Mouse (Mus musculus) left cerebral cortex, adult 6 months (tissue): ENCODE results near the gene Dlg4. TPM values are rescaled to one million over a fixed set of nuclear protein-coding genes. Genes with fewer than 3 reads are reported as not detected.

Experiments used
- long read RNA-seq, 2 experiments: library from polyadenylated mRNA; unstranded; transcript quantifications; one replicate each; pipeline ENCODE4 v2.0.0; 2019 to 2020
- polyA plus RNA-seq: library from polyadenylated mRNA; unstranded; fragments of <200 nt; fragmentation: Nextera tagmentation; gene quantifications from 2 replicates; pipeline ENCODE4 v1.2.3, GENCODE M21; 2021

The Dlg4 gene
- polyA plus RNA-seq: 50.8 and 69.9 TPM in 2 replicates
- long read RNA-seq, experiment 1, partial matches to known transcripts: 40 of 58 reads
- long read RNA-seq, experiment 1, other reads (novel, unspliced or antisense): 13 of 58 reads
- long read RNA-seq, experiment 2, partial matches to known transcripts: 5 of 9 reads
- long read RNA-seq, experiment 2, other reads (novel, unspliced or antisense): 3 of 9 reads

DNA sequence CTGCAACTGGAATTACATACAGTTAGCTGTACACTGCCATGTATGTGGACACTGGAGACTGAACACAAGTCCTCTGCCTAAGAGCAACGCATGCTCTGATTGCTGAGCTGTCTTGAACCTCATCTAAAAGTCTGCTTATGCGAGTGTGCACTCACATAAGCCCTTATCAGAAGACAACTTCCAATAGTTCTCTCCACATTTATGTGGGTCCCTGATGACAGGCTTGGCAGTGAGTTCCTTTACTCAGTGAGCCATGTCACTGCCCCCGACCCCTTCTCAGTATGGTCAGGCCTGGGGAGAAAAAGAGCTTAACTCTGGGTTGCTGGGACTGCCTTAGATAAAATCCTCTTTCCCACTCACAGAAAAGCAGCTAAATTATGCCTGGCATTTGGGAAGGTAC is at the start of gene Dlg4:
Gene Dlg4 (plus strand): TSS at position 274 of the 400 bp plus-strand sequence.

DNA sequence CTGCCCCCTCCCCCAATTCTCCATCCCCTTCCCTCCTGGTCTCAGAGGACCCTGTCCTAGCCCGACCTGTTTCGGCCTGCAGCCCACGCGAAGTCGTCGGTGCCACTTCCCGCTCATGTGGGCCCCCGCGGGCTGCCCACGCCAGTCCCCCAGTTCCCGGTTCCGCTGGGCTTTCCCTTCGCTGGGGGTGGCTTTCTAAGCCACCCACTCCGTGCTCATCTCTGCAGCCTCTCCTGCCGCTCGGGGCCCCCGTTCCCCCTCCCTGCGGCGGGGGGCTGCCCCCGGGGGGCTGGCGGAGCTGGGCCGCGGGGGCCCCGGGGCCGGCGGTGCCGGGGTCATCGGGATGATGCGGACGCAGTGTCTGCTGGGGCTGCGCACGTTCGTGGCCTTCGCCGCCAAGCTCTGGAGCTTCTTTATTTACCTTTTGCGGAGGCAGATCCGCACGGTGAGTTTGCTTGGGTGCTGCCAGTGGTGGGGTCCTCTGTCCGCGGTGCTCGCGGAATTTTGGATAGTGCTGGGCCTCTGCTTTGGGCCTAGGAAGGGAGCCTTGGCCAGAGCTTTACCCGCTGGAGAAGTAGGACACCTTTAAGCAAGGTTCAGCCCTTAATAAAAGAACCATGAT is 35.5 kb upstream of the Dlg4 start, which contains the start of gene Ctdnep1:
Gene Ctdnep1 (plus strand): TSS at position 16 of the 622 bp plus-strand sequence.

DNA sequence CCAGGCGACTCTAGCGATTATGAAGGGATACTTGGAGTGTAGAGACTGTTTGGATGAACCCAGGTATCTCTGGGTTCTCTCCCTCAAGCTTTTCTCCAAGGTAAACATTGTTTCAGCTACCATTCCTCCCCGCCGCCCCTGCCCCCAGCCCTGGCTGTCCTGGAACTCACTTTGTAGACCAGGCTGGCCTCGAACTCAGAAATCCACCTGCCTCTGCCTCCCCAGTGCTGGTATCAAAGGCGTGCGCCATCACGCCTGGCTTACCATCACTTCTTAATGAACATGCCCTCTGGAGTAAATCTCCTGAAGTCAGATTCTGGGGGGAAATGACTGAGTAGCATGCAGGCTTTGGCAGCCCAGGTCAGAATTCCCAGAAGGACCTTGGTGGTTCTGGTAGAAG is 34.5 kb upstream of the Dlg4 start, which contains the start of gene Elp5:
Gene Elp5 (minus strand): TSS at position 293 of the 400 bp plus-strand sequence.

DNA sequence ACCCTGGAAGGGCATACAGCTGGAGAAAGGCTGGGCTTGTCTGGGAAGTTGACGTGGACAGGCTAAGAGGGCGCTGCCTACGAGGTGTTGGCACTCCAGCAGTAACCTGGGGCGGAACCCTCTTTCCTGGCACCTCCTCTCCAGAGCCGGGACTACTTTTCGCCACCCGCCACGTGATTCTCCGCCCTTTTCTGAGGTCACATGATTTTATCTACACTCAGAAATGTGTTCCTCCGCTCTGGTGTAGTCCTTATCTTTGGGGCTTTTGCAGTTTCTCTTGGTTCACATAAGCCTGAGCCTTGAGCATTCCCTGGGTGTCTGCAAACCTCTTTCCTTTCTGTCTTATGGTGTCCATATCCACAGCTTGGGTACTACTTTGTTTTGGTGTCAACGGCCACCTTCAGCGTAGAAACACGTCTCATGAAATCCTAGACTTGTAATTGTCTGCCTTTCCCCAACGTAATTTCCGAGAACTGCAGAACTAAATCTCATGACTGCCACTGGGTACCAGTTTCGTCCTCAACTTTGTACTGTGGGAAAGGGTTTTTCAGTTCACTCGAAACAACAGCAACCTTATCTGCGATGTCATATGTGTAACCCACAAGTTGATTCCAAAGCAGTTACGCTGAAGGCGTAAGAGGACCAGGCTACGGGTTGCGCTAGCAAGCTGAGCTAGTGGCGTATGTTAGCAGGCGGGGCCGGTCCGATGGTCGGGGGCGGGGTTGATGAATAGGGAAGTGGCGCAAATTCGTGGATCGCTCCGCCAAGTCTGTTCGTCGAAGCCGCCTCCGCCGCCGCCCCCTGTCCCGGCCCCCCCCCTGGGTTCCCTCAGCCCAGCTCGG is 25.7 kb upstream of the Dlg4 start, which contains the start of gene Gabarap:
Gene Gabarap (plus strand): TSS at position 294 of the 842 bp plus-strand sequence.

DNA sequence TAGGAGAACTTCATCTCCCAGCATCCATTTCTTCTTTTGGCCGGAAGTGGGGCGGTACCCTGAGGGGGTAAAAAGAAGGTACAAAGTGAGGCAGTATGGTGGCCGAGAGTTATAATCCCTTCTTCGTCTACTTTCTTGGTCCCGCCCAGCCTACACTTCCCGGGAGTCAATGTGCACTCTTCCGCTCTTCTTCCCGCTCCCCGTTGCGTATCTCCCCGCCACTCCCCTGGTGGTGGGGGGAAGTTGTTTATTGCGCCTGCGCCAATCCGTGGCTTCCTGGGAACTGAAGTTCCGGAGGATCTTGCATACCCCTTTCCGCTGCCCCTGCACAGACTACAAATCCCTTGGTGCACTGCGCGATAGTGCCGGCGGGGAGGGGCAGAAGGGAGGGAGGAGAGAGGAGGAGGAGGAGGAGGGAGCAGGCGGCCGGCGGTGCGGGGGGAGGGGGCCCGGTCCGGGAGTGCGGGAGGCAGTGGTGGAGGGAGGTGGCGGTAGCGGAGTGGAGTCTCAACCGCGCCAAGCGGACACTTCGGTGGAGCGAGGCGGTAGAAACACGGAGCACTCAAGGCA is 21.3 kb upstream of the Dlg4 start, which contains the start of gene Phf23:
Gene Phf23 (plus strand): TSS at position 387 of the 570 bp plus-strand sequence.

DNA sequence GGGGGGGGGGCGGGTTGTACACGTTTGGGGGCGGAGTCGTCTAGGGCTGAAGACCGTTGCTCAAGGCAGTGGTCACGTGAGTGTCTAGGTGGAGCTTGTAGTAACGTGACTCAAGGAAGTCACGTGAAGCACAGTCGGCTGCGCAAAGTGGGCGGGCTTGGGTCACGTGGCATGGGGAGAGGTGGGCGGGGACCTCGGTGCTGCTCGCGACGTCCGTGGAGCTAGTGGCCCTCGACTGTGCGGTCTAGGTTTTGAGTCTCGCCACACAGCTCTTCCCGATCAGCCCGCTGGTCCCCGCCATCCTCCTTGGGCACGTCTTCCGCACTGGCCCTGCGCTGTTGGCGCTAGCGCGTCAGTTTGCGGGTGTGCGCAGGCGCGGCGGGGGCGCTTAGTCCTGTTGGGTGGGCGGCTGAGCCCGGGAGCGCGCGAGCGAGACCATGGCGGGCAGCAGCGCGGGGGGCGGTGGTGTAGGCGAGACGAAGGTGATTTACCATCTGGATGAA is 16.3 kb upstream of the Dlg4 start, which contains the start of gene Dvl2:
Gene Dvl2 (plus strand): TSS at position 200 of the 503 bp plus-strand sequence.

DNA sequence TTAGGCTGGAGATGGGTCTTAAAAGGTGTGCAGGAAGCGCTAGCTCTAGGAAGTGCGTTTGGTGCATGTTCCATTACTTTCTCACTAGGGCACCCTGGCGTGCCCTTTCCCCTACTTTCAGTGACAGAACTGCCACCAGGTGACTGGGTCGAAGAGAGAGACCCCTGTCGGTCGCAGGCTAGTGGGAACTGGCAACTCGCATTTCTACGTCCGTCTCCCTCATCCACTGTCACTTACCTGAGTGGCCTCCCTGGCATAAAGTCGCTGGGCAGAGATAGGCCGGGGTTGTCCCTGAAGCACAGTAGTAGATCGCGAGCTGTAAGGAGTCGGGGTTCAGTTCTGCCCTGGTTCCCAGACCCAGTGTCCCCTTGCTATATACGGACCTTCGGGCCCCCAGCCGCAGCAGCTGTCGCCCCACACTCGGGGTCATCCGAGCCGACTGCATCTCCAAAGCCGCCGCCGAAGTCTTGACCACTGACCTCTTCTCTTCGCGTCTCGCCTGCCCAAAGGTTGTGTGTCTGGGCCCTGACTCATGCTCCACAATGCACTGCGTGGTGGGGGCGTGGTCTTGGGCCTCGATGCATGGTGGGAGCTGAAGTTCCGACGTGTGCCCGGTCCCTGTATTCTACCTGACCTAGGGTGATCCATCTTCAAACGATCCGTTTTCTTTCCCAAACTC is 1.7 kb upstream of the Dlg4 start, which contains the start of gene Acadvl:
Gene Acadvl (minus strand): TSS at position 532 of the 679 bp plus-strand sequence.

DNA sequence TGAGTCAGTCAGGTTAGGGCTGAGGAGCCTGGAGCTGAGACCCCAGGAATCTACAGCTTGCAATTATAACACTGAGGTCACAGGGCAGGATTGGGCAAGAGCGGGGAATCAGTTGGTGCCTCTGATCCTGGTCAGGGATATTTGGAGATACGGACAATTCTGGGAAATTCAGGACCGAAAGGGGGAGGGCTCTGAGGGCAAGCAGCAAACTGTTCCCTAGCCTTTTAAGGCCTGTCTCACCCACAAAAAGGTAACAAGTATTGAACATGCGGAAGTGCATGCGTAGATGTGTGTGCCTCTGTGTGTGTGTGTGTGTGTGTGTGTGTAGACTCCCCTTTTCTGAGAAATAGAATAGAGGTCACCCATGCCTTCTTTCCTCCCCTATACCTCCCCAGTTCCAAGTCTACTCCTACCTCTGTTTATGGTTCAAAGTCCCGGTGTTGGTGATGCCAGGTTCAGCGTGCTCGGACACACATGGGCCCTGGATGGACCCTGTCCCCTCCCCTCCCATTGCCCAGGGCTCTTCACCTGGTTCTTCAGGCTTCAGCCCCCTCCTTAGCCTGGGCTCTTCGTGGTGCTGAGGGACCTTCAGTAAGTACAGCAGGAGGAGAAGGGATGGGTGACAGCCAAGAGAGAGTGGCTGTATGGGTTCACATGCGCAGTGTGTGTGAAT is 37.3 kb downstream of the Dlg4 start, which contains the start of gene Asgr1:
Gene Asgr1 (plus strand): TSS at position 188 of the 673 bp plus-strand sequence.

DNA sequence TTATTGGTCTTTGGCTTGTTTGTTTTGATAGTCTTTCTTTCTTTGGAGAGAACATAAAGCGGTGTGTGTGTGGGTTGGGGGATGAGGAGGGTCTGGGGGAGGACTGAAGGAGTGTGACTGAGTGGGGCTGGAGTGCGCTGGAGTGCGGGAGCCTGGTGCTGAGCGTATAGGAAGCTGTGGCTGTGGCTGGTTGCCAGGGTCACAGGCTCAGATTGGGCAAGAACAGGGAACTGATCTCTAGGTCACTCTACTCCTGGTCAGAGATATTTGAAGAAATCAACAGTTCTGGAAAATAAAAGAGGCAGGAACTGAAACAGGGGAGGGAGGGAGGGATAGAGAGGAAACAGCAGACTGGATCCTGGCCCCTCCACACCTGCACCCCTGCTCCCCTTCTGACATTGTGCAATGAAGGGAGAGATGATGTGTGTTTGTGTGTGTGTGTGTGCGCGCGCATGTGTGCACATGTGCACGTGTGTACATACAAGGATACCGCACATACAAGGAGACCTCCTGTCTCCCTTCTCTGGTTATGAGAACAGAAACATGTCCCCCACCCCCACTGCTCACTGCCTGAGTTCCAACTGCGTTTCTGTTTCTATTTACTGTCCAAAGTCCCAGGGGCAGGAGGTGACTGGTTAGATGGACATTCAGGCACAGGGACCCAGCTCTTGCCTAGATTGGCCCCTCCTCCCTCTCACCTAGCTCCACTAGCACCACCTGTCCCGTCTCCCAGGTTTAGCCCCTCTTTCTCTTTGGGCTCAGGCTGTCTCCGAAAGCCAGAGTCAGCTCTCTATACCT is 75.4 kb downstream of the Dlg4 start, which contains the start of gene Asgr2:
Gene Asgr2 (plus strand): TSS at position 659 of the 798 bp plus-strand sequence.

Other genes starting within 250 kb of the Dlg4 start
- 0.17 and 0.19 TPM in 2 replicates for gene Chrnb1, start 221.0 kb upstream of the Dlg4 start, polyA plus RNA-seq
- gene Fgf11, start 215.1 kb upstream of the Dlg4 start, polyA plus RNA-seq: 2.3 and 2.7 TPM in 2 replicates
- gene Tmem102, start 211.3 kb upstream of the Dlg4 start, polyA plus RNA-seq: 0.39 and 0.40 TPM in 2 replicates
- not detected in 2 replicates for gene Gm39566, start 201.6 kb upstream of the Dlg4 start, polyA plus RNA-seq
- not detected in 2 replicates for gene Spem2, start 198.5 kb upstream of the Dlg4 start, polyA plus RNA-seq
- gene Spem1, start 194.8 kb upstream of the Dlg4 start, polyA plus RNA-seq: not detected in 2 replicates
- gene Nlgn2, start 179.2 kb upstream of the Dlg4 start, polyA plus RNA-seq: 12.4 and 16.8 TPM in 2 replicates
- 510 and 573 TPM in 2 replicates for gene Tmem256, start 178.4 kb upstream of the Dlg4 start, polyA plus RNA-seq
- 4.0 and 11.7 TPM in 2 replicates for gene Plscr3, start 170.6 kb upstream of the Dlg4 start, polyA plus RNA-seq
- 0.08 TPM in 1 of 2 replicates, not detected in the other for gene Tnk1, start 158.2 kb upstream of the Dlg4 start, polyA plus RNA-seq
- gene Tmem95, start 138.9 kb upstream of the Dlg4 start, polyA plus RNA-seq: not detected in 2 replicates
- gene Kctd11, start 135.5 kb upstream of the Dlg4 start, polyA plus RNA-seq: 0.42 and 0.43 TPM in 2 replicates
- not detected in 2 replicates for gene Acap1, start 121.4 kb upstream of the Dlg4 start, polyA plus RNA-seq
- gene 2810408A11Rik, start 116.0 kb upstream of the Dlg4 start, polyA plus RNA-seq: 0.20 and 0.37 TPM in 2 replicates
- gene Neurl4, start 115.9 kb upstream of the Dlg4 start, polyA plus RNA-seq: 8.7 and 12.8 TPM in 2 replicates
- gene Gps2, start 103.1 kb upstream of the Dlg4 start, polyA plus RNA-seq: 19.7 and 23.9 TPM in 2 replicates
- 765 and 797 TPM in 2 replicates for gene Eif5a, start 95.0 kb upstream of the Dlg4 start, polyA plus RNA-seq
- gene Ybx2, start 81.1 kb upstream of the Dlg4 start, polyA plus RNA-seq: 0.92 TPM in 1 of 2 replicates, not detected in the other
- 0.61 and 0.64 TPM in 2 replicates for gene Slc2a4, start 68.8 kb upstream of the Dlg4 start, polyA plus RNA-seq
- gene Cldn7, start 52.2 kb upstream of the Dlg4 start, polyA plus RNA-seq: not detected in 2 replicates
- gene Ctdnep1, start 35.8 kb upstream of the Dlg4 start, polyA plus RNA-seq: 16.4 and 21.9 TPM in 2 replicates
- gene Elp5, start 34.4 kb upstream of the Dlg4 start, polyA plus RNA-seq: 112 and 113 TPM in 2 replicates
- gene Gabarap, start 25.8 kb upstream of the Dlg4 start, polyA plus RNA-seq: 291 and 457 TPM in 2 replicates
- gene Phf23, start 21.2 kb upstream of the Dlg4 start, polyA plus RNA-seq: 9.2 and 18.6 TPM in 2 replicates
- 1.6 and 4.0 TPM in 2 replicates for gene Dvl2, start 16.3 kb upstream of the Dlg4 start, polyA plus RNA-seq
- gene Acadvl, start 1.5 kb upstream of the Dlg4 start, polyA plus RNA-seq: 40.5 and 55.2 TPM in 2 replicates
- 3.1 and 3.3 TPM in 2 replicates for gene Asgr1, start 37.1 kb downstream of the Dlg4 start, polyA plus RNA-seq
- gene Asgr2, start 75.7 kb downstream of the Dlg4 start, polyA plus RNA-seq: not detected in 2 replicates
- 0.83 and 1.4 TPM in 2 replicates for gene Mgl2, start 113.4 kb downstream of the Dlg4 start, polyA plus RNA-seq
- 1.9 and 2.1 TPM in 2 replicates for gene Clec10a, start 139.3 kb downstream of the Dlg4 start, polyA plus RNA-seq
- 5.1 and 9.8 TPM in 2 replicates for gene Slc16a11, start 195.8 kb downstream of the Dlg4 start, polyA plus RNA-seq
- gene Slc16a13, start 204.1 kb downstream of the Dlg4 start, polyA plus RNA-seq: 1.9 and 2.8 TPM in 2 replicates
- 0.37 and 0.53 TPM in 2 replicates for gene Bcl6b, start 212.9 kb downstream of the Dlg4 start, polyA plus RNA-seq
- gene 0610010K14Rik, start 221.0 kb downstream of the Dlg4 start, polyA plus RNA-seq: 64.6 and 93.6 TPM in 2 replicates
- gene Gm21988, start 222.9 kb downstream of the Dlg4 start, polyA plus RNA-seq: 13.1 and 15.1 TPM in 2 replicates
- 793 and 899 TPM in 2 replicates for gene Rnasek, start 222.9 kb downstream of the Dlg4 start, polyA plus RNA-seq
- 0.22 and 0.38 TPM in 2 replicates for gene Alox12, start 238.4 kb downstream of the Dlg4 start, polyA plus RNA-seq